Mouse (Mus musculus): ENCODE measurements around the gene Cdk6.
"Not testable (repeated sequence)": the region's sequence is repeated elsewhere in the genome, so short reads cannot be mapped to it uniquely, and the experiment has no call there.

Cdk6 gene

GRCm38 (mm10) chr5:3434105-3434504, 92.8 kb downstream of the Cdk6 start:
- DNase-seq (ENCODE audit: low spot score), result not testable (repeated sequence)

- DNase-seq (ENCODE audit: low spot score), result not testable (repeated sequence)
These were observed 97.2 kb downstream of the Cdk6 start for GRCm38 (mm10) chr5:3438453-3439003.

GRCm38 (mm10) chr5:3439386-3439785, 98.1 kb downstream of the Cdk6 start:
- DNase-seq (ENCODE audit: low spot score), result not testable (repeated sequence)

- DNase-seq (ENCODE audit: low spot score), result not testable (repeated sequence)
These were observed 101.2 kb downstream of the Cdk6 start for GRCm38 (mm10) chr5:3442524-3442923.

GRCm38 (mm10) chr5:3451233-3451632, 109.9 kb downstream of the Cdk6 start:
- DNase-seq (ENCODE audit: low spot score), result not testable (repeated sequence)

GRCm38 (mm10) chr5:3453946-3454345, 112.7 kb downstream of the Cdk6 start:
- peak; percentile 66 for DNase-seq (ENCODE audit: low spot score)

- DNase-seq (ENCODE audit: low spot score), result no peak
These were observed 119.6 kb downstream of the Cdk6 start for GRCm38 (mm10) chr5:3460907-3461306.

- DNase-seq (ENCODE audit: low spot score), result no peak
These were observed 120.1 kb downstream of the Cdk6 start for GRCm38 (mm10) chr5:3461401-3461800.

GRCm38 (mm10) chr5:3462897-3463757, 121.8 kb downstream of the Cdk6 start:
- DNase-seq (ENCODE audit: low spot score), result peak; percentile 58

- no peak for DNase-seq (ENCODE audit: low spot score)
These were observed 122.5 kb downstream of the Cdk6 start for GRCm38 (mm10) chr5:3463758-3464157.

- DNase-seq (ENCODE audit: low spot score), result peak; percentile 32
These were observed 125.0 kb downstream of the Cdk6 start for GRCm38 (mm10) chr5:3466069-3466877.

- DNase-seq (ENCODE audit: low spot score), result no peak
These were observed 129.6 kb downstream of the Cdk6 start for GRCm38 (mm10) chr5:3470866-3471265.

- no peak for DNase-seq (ENCODE audit: low spot score)
These were observed 131.2 kb downstream of the Cdk6 start for GRCm38 (mm10) chr5:3472311-3473156.

- no peak for DNase-seq (ENCODE audit: low spot score)
These were observed 136.4 kb downstream of the Cdk6 start for GRCm38 (mm10) chr5:3477711-3478110.

- DNase-seq (ENCODE audit: low spot score), result no peak
These were observed 136.9 kb downstream of the Cdk6 start for GRCm38 (mm10) chr5:3478216-3478615.

GRCm38 (mm10) chr5:3479016-3479795, 137.9 kb downstream of the Cdk6 start:
- DNase-seq (ENCODE audit: low spot score), result no peak

GRCm38 (mm10) chr5:3480637-3481395, 139.5 kb downstream of the Cdk6 start:
- no peak for DNase-seq (ENCODE audit: low spot score)

GRCm38 (mm10) chr5:3482474-3482873, 141.2 kb downstream of the Cdk6 start:
- DNase-seq (ENCODE audit: low spot score), result no peak

GRCm38 (mm10) chr5:3483054-3483722, 141.9 kb downstream of the Cdk6 start:
- DNase-seq (ENCODE audit: low spot score), result no peak

Data from yolk sac, embryonic 10.5 days (tissue).